Mouse (Mus musculus) liver, embryonic 14.5 days (tissue): ENCODE results near the gene R3hdm2.

Source experiments
- CTCF ChIP-seq: IDR thresholded peaks from 2 replicates; pipeline ENCODE4 v1.5.1; 2016; ENCODE audit warnings: antibody characterized with exemption, low read depth, control low read depth
- EP300 ChIP-seq: IDR thresholded peaks from 2 replicates; pipeline ENCODE4 v1.6.1; 2016; ENCODE audit warnings: antibody characterized with exemption, low read depth

DNA sequence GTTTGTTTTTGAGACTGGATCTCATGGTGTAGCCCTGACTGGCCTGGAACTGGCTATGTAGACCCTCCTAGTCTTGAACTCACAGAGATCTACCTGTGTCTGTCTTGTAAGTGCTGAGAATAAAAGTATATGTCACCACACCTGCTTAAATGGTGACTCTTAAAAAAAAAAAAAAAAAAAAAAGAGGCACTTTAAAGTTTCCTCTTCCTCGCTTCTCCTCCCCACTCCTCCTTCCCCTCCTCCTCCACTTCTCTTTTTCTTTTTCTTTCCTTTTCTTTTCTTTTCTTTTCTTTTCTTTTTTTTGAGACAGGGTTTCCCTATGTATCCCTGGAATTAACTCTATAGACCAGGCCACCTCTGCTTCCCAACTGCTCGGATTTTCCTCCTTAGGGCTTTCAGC, 9.1 kb upstream of the R3hdm2 start:
- no peak for TF ChIP-seq CTCF
- TF ChIP-seq EP300: no peak
